Comparison of ENCODE assay signal across 9 mouse cellular contexts in the genomic region with DNA sequence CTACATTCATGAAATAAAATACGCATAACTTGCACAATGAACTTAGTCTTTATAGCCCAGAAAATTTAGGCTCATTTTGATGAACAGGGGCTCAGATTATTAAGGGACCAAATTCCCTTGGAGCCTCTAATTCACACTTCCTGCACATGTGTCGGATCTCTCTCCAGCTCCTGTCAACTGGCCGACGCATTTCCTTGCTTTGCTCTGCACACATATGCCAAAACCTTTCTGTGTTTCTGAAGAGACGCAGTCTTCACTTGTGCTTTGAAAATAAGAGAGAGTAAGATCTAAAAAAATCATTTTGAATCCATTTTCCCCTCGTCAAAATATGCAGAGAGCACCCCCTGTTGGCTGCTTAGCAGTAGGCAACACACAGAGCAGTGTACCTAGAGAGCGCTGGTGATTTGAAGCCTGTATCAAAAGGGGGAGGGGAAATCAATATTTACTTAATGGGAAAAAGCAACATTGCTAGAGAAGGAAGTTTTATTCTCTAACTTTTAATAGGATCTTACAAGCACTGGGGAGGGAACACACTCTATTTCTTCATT. TPM values are rescaled to one million over a fixed set of nuclear protein-coding genes. Genes with fewer than 3 reads are reported as not detected.
DNase-seq lines count a peak whose midpoint lies in the region; ATAC-seq and TF ChIP-seq lines count a peak whose summit lies in the region.
"Had no signal": no experiment of that assay in that cellular context is flagged by ENCODE, and none has a peak within 500 bp of the region (broad histone marks: within the 10 kb centered on the region; RNA-seq: fewer than 3 reads in every experiment).

No protein-coding gene starts in this region.

- no peak for TF ChIP-seq POLR2A in CH12.LX (IDR thresholded peaks at IDR 0.05; ENCODE audit: low read depth, low read length)
- no peak for TF ChIP-seq POLR2A in cortical plate, adult 2 months (IDR thresholded peaks at IDR 0.05; ENCODE audit: extremely low read depth, insufficient read depth, low read length)

- no peak overlapping the region for H3K9ac ChIP-seq in CH12.LX (ENCODE audit: insufficient read depth, low read depth)
- H3K9ac ChIP-seq in hindbrain, embryonic 11.5 days (ENCODE audit: low read depth, low read length), result no peak overlapping the region
- H3K9ac ChIP-seq: limb, embryonic 15.5 days had no signal

- H3K9me3 ChIP-seq in CH12.LX (replicated peaks; ENCODE audit: low read length), result no peaks in the 10 kb centered on the region
- H3K9me3 ChIP-seq in hindbrain, embryonic 11.5 days (ENCODE audit: control insufficient read depth, low read length), result no peaks in the 10 kb centered on the region
- no peaks in the 10 kb centered on the region for H3K9me3 ChIP-seq in limb, embryonic 10.5 days (replicated peaks)
- H3K9me3 ChIP-seq: limb, embryonic 15.5 days had no signal

- no peak overlapping the region for H3K27ac ChIP-seq in CH12.LX (ENCODE audit: insufficient read depth, low read depth)
- no peak overlapping the region for H3K27ac ChIP-seq in cortical plate, adult 2 months (ENCODE audit: insufficient read depth, low read length)
- H3K27ac ChIP-seq in hindbrain, embryonic 11.5 days (ENCODE audit: low read depth, low read length), result no peak overlapping the region
- H3K27ac ChIP-seq in limb, embryonic 10.5 days, result no peak overlapping the region
- H3K27ac ChIP-seq: limb, embryonic 15.5 days had no signal

- no peaks in the 10 kb centered on the region for H3K4me1 ChIP-seq in CH12.LX (ENCODE audit: control insufficient read depth in 1 of 2, insufficient read depth in 2 of 2)
- no peaks in the 10 kb centered on the region; the same call in 1 of the 2 replicates for H3K4me1 ChIP-seq in cortical plate, adult 2 months (ENCODE audit: control insufficient read depth, insufficient read depth, low read length)
- no peaks in the 10 kb centered on the region for H3K4me1 ChIP-seq in hindbrain, embryonic 11.5 days (replicated peaks; ENCODE audit: control insufficient read depth, insufficient read depth, low read length)
- no peaks in the 10 kb centered on the region for H3K4me1 ChIP-seq in limb, embryonic 10.5 days
- H3K4me1 ChIP-seq: limb, embryonic 15.5 days had no signal

- TF ChIP-seq EP300 in CH12.LX (IDR thresholded peaks at IDR 0.05; ENCODE audit: low read length), result no peak

- H3K36me3 ChIP-seq in CH12.LX (replicated peaks in 1 of 2; ENCODE audit: control insufficient read depth in 1 of 2, insufficient read depth in 1 of 2, low read length in 1 of 2), result no peaks in the 10 kb centered on the region
- no peaks in the 10 kb centered on the region for H3K36me3 ChIP-seq in hindbrain, embryonic 11.5 days (ENCODE audit: control insufficient read depth, insufficient read depth, low read length)
- no peaks in the 10 kb centered on the region for H3K36me3 ChIP-seq in limb, embryonic 10.5 days
- H3K36me3 ChIP-seq: limb, embryonic 15.5 days had no signal

- no peaks in the 10 kb centered on the region for H3K27me3 ChIP-seq in CH12.LX (replicated peaks)
- H3K27me3 ChIP-seq in hindbrain, embryonic 11.5 days (ENCODE audit: control insufficient read depth, insufficient read depth, low read length), result no peaks in the 10 kb centered on the region
- no peaks in the 10 kb centered on the region for H3K27me3 ChIP-seq in limb, embryonic 10.5 days (ENCODE audit: low read depth, poor library complexity, severe bottlenecking)
- H3K27me3 ChIP-seq: limb, embryonic 15.5 days had no signal

- TF ChIP-seq CTCF in CH12.LX (conservative IDR thresholded peaks at IDR 0.05 in 1 of 2, IDR thresholded peaks at IDR 0.05 in 1 of 2; ENCODE audit: low read depth in 2 of 2, low read length in 2 of 2), result peak; percentile 57 to 81
- peak; percentile 74 for TF ChIP-seq CTCF in cortical plate, adult 2 months (IDR thresholded peaks at IDR 0.05; ENCODE audit: extremely low read depth, insufficient read depth, low read length)

- WGBS in hindbrain, embryonic 11.5 days, result 51% methylated on average over 7 of the region's 7 CpGs
- 51% methylated on average over 7 of the region's 7 CpGs for WGBS in limb, embryonic 10.5 days

- H3K4me3 ChIP-seq in CH12.LX (replicated peaks in 1 of 3; ENCODE audit: low read depth in 2 of 3, low read length in 2 of 3, poor library complexity in 1 of 3), result no peak overlapping the region
- H3K4me3 ChIP-seq in cortical plate, adult 2 months (ENCODE audit: insufficient read depth, low read length), result 0 out of 2 replicates have a peak overlapping the region, but pooled peaks have one; percentile 8
- H3K4me3 ChIP-seq in hindbrain, embryonic 11.5 days (ENCODE audit: low read depth, low read length), result no peak overlapping the region
- H3K4me3 ChIP-seq in limb, embryonic 10.5 days, result no peak overlapping the region
- H3K4me3 ChIP-seq: limb, embryonic 15.5 days had no signal

- dilution Hi-C loops in CH12.LX (cut with MboI; ENCODE audit: extremely low pct_ligation_motif_present, extremely low pct_unique_long_range_greater_than_20kb, low sequenced_read_pairs), result no loop called here

- peak; percentile 2 to 10 for DNase-seq in heart, adult 18-20 months
- DNase-seq in heart, adult 9 months (ENCODE audit: low spot score in 2 of 2), result no peak
- DNase-seq in CH12.LX (ENCODE audit: extremely low read depth), result peak; percentile 47
- DNase-seq in hindbrain, embryonic 11.5 days (ENCODE audit: low spot score), result peak; percentile 63
- DNase-seq in limb, embryonic 10.5 days (ENCODE audit: low spot score), result peak; percentile 53
- DNase-seq in retina, embryonic 14.5 days (ENCODE audit: low spot score), result peak; percentile 74

- in situ Hi-C loops in CH12.LX (cut with MboI; ENCODE audit: low pct_ligation_motif_present, low pct_unique_long_range_greater_than_20kb, low sequenced_read_pairs), result no loop called here

- peak; percentile 78 for ATAC-seq in hindbrain, embryonic 11.5 days (ENCODE audit: low FRiP score)
- ATAC-seq in inflammation-experienced regulatory T-cells, adult 6 months, result no peak

- TF ChIP-seq RAD21 in CH12.LX (IDR thresholded peaks at IDR 0.05; ENCODE audit: low read depth, low read length), result peak; percentile 81

- H3K79me2 ChIP-seq in CH12.LX (replicated peaks; ENCODE audit: control insufficient read depth, extremely low read depth, insufficient read depth, poor library complexity, severe bottlenecking), result no peaks in the 10 kb centered on the region

- H3K4me2 ChIP-seq in CH12.LX (ENCODE audit: insufficient read depth, low read depth, poor library complexity, severe bottlenecking), result no peak overlapping the region
- no peak overlapping the region for H3K4me2 ChIP-seq in hindbrain, embryonic 11.5 days (replicated peaks; ENCODE audit: low read depth, low read length)
- H3K4me2 ChIP-seq: limb, embryonic 15.5 days had no signal

TF ChIP-seq in CH12.LX, 34 proteins besides CTCF, POLR2A, EP300 and RAD21:
- TF ChIP-seq CHD2 (IDR thresholded peaks at IDR 0.05; ENCODE audit: low read length) (no peak), JUND (conservative IDR thresholded peaks at IDR 0.05; ENCODE audit: low read depth, low read length) (no peak), SMC3 (IDR thresholded peaks at IDR 0.05; ENCODE audit: low read depth, low read length) (peak; percentile 68), ZNF384 (IDR thresholded peaks at IDR 0.05; ENCODE audit: low read depth, low read length) (peak; percentile 82), MAZ (IDR thresholded peaks at IDR 0.05; ENCODE audit: low read depth, low read length) (no peak), JUN (IDR thresholded peaks at IDR 0.05; ENCODE audit: insufficient read depth, low read depth, low read length) (no peak), NRF1 (IDR thresholded peaks at IDR 0.05; ENCODE audit: low read depth, low read length) (no peak), TBP (conservative IDR thresholded peaks at IDR 0.05; ENCODE audit: low read depth, low read length) (no peak), E2F4 (IDR thresholded peaks at IDR 0.05; ENCODE audit: insufficient replicate concordance, low read depth, low read length) (no peak), UBTF (IDR thresholded peaks at IDR 0.05; ENCODE audit: low read depth, low read length) (no peak), POLR2AphosphoS2 (IDR thresholded peaks at IDR 0.05; ENCODE audit: low read depth, low read length) (no peak), SIN3A (IDR thresholded peaks at IDR 0.05; ENCODE audit: low read length) (no peak), ZC3H11A (IDR thresholded peaks at IDR 0.05; ENCODE audit: low read depth, low read length) (peak; percentile 6; the same call in 1 of the 2 replicates), KAT2A (IDR thresholded peaks at IDR 0.05; ENCODE audit: insufficient replicate concordance, low read length) (no peak), MAFK (IDR thresholded peaks at IDR 0.05; ENCODE audit: insufficient replicate concordance, low read length) (no peak), ZMIZ1 (IDR thresholded peaks at IDR 0.05; ENCODE audit: low read depth, low read length) (no peak)

RNA-seq across cellular contexts. Expression of a gene that starts 18.5 kb away (rescaled TPM):
- total RNA-seq in heart, adult 18-20 months (2021), result 10 to 100 TPM; 32.4 to 32.9 TPM
- total RNA-seq in CH12.LX (2012; rRNA removed) (41.7 and 41.9 TPM in 2 replicates), CH12.LX (2014; rRNA removed) (59.2 and 64.9 TPM in 2 replicates)
- polyA plus RNA-seq in CH12.LX (2012; ENCODE audit: insufficient read length, low read depth), result 48.1 and 48.2 TPM in 2 replicates
- 118 and 122 TPM in 2 replicates for polyA plus RNA-seq in cortical plate, adult 2 months (2012; rRNA removed)
- polyA plus RNA-seq in hindbrain, embryonic 11.5 days (2014; fragmentation: Nextera tagmentation; extraction: Ambion mirVana), result 103 and 112 TPM in 2 replicates
- 53.7 and 62.0 TPM in 2 replicates for polyA plus RNA-seq in limb, embryonic 10.5 days (2016; fragmentation: Nextera tagmentation; extraction: Ambion mirVana)
- polyA plus RNA-seq in inflammation-experienced regulatory T-cells, adult 6 months (2017; shearing (Covaris generic)), result 10 to 100 TPM; 67.4 to 97.7 (median 90.6) TPM

Comparison
In these comparisons a context has a peak if more than half of its experiments do, and no peak if none do; other contexts are left out.
1. DNase-seq: peak in heart, adult 18-20 months (2 of 2), CH12.LX (single experiment), hindbrain, embryonic 11.5 days (single experiment), limb, embryonic 10.5 days (single experiment) and retina, embryonic 14.5 days (single experiment); none in heart, adult 9 months (0 of 2).